Mouse (Mus musculus) retina, embryonic 14.5 days (tissue): Measurements from ENCODE around the gene Tmsb15b2.
"Not testable (repeated sequence)": the region's sequence is repeated elsewhere in the genome, so short reads cannot be mapped to it uniquely, and the experiment has no call there.

ENCODE experiments used
- DNase-seq: peaks from one replicate; pipeline ENCODE4 v3.0.0-alpha.2; 2015; ENCODE audit warnings: low spot score

Tmsb15b2 gene

DNA sequence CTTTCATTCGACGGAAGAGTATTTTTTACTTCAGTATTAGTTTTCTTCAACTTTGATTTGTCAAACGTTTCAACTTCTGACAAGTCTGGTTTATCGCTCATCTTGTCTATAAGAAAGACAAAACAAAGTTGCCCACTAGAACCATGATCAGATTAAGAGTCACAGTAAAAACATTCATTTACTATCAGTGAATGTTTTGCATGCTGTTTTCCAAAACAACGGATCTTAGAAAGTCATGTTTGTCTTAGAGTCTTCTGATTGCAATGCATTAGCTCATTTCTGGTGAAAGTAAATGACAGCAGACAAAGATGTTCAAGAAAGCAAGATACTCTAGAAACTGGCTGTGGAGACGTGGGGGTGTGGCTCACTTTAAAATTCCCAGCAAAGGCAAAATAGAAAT is at the start of gene Tmsb15b2:
TSS of gene Tmsb15b2 (minus strand) at position 101 of the 400 bp plus-strand sequence.
- DNase-seq, result not testable (repeated sequence)

DNA sequence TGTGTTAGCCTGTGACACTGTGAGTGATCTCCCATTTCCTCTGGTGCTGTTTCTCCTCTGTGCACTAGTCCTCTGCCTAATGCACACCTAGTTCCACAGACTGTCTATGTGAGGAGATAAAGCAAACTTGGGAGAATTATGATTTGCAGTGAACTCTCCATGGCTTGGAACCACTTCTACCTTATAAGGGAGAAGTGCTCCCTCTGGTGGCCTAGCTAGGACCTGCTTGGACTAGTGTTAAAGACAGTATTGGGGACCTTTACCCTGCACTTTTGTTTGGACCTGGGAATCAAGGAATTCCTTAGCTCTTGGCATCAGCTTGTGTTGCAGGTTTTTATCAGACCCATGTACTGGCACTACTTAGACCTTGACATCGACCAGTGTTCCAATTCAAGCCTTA is 44.0 kb upstream of the Tmsb15b2 start:
- DNase-seq, result peak; percentile 80

DNA sequence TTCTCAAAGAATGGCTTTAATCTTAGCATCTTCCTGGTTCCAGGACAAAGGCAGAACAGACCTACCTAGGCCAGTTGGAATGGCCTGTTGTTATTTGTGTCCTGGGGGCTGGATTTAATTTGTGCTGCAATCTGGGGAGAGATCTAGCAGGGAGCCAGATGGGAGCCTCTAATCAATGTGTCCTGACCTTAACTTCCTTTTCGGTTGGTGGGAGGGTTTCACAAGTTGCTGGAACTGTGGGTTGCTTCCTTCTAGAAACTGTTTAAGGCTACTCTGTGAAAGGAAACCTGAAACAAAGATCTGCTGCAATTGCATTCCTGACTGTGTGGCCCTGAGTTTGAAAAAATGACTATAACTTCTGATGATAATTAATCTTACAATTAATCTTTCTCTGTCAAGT is 42.4 kb upstream of the Tmsb15b2 start:
- no peak for DNase-seq

DNA sequence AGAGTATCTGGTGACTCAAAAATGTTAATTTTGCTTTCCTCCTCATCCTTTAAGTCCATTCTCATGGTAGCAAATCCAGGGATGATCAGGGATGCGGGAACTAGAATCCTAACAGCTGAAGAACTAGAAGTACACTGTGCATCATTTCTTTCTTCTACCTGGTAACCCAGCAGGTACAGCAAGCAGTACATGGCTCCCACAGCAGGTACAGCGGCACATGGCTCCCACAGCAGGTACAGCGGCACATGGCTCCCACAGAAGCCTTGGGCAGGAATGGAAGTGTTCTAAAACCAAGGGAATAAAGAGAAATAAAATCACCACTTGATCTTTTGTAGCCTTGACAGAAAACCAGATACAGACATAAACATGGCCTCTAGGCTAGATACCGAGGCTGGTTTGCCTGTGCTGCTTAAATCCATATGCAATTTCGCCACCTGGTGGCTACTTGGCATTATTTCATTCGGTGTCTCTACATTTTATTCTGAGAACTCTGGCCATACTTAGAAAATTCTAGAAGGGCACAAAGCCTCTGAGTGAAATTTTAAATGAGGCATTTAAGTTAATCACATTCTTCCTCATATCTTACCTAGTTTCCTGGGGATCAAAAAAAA is 39.9 kb upstream of the Tmsb15b2 start:
- peak; percentile 82 for DNase-seq

DNA sequence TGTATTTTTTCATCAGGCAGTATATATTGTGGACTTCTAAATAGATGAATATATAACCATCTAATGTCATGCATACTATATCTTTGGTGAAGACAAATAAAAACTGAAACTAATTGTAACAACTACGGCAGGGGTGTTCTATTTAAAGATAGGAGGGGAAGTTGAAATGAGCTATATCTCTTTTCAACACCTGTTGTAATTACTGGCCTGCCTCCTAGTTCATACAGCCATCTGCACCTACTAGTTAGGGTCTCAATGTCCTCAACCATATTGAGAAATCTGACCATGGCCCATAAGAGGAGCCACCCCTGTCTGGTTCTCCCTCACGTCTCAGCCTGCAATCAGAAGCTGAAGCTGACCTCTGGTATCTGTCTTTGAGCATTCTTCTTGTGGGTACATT is 21.0 kb upstream of the Tmsb15b2 start:
- no peak for DNase-seq

DNA sequence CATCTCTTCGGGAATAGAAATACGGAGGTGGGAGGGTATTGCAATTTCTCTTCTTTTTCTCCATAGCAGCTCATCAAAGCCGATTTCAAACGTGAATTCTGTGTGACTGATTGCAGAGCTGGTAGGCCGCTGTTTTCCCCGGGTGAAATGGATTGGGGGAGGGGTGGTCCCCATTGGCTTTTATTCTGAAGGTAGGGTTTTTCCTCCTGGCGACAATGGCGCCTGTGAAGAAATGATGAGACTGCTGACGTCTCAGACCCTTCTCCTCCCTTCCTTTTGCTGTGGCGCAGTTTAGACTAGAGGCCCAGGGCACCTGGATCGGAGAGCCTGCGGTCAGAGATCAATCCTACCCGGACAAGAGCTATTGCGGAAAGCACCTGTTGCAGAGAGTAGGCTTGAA is 18.3 kb upstream of the Tmsb15b2 start:
- DNase-seq, result peak; percentile 52

DNA sequence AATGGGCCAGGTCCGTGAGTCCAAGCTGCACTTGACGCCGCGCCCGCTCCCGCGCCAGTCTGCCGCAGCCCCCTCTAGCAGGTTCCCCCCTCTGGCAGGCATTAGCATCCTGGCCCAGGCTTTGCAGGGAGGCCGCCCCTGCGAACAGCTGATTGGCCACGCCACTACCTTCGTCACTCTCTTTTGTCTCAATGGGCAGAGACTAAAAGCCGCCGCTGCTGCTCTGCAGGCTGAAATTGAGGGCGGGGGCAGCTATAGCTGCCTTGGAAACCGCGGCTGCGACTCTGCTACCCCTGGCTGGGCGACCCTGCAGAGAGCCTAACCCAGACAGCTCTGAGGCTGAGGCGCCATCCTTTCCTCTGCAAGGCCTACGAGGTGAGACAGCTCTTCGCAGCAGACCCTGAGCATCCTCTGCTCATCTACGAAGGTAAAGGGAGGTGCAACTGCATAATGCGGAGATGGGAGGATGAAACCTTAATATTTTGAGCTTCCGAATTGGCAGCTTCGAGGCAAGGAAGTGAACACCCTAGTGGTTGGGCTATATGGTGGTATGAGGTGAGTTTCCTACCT is 17.8 kb upstream of the Tmsb15b2 start, which contains the start of gene Zcchc18:
TSS of gene Zcchc18 (plus strand) at position 178 of the 570 bp plus-strand sequence.
- DNase-seq, result peak; percentile 86

DNA sequence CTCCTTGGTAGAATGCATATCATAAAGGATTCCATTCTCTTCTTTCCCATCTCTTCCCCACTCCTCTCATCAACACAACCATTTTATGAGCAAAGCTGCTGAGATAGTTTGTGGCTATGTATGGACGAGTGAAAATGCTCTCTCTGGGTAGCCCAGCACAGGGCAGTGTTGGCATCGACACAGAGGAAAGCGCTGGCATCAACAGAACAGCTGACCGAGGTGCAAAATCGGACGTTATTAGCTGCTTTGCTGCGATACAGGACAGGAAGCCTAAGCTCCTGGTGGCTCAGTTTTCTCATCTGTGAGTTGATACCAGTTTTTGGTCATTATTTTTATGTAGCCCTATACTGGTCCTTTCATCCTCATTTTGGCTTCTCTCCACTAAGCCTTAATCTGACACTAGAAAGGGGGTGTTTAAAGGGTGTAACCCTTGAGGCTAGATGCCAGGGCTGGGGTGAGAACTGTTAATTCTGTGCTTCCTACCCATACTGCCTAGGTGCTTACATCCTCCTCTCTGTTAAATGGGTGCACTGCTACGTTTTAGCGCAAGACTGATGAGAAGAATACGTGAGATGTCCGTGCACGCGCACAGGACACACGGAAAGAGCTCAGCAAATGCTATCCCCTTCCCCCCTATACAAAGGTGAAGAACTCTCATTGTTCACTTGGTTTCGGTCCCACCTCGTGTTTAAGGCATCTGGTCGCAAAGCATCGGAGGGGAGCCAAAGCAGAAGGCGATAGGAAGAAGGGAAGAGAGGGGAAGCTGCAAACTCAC is 17.1 kb upstream of the Tmsb15b2 start:
- peak; percentile 3 for DNase-seq

DNA sequence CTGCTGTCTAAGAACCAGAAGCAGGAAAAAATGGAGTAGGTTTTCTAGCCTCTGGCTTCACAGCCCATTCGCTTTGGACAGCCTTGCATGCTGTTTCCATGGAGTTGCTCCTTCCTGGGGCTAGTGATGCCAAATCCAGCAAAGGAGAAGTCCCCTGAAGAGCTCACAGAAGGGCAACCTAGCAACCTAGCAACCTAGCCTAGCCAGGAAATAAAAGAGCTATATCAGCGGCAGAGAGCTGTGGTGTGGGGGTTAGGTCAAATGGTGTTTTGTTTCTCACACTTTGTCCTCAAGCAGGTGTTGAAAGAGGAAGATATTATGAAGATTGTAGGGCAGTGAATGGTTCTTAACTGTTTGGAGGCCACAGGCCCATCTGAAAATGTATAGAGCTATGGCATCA is 16.0 kb upstream of the Tmsb15b2 start:
- no peak for DNase-seq

DNA sequence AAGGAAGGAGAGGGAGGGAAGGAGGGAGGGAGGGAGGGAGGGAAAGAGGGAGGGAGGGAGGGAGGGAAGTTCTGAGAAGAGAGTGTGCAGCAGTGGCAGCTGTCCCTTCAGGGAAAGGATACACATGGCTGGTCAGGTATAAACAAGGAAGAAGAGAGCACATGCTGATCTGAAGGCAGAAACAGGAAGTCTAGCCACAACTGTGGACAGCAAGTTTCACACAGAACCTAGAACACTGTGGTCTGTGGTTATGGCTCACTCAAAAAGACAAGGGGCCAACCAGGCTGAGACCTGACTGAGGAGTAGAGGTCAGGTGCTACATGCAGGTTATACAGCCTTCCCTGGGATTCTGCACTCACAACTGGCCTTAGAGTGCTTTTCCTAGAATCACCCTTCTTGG is 10.7 kb upstream of the Tmsb15b2 start:
- no peak for DNase-seq

DNA sequence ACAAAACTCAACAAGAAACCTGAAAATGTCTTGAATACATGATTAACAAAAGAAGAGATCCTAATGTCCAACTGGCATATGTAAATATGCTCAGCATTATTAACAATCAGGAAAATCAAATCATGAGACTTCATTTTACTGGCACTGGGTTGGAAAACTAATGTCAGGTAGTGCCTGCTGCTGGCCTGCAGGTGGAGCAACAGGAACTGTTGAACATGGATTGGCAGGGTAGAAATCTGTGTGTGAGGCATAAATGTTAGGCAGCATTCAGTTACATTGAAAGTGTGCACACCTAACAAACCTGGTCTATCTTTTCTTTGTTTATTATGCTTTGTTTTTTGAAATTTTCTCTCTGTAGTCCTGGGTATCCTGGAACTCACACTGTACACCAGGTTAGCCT is 3.3 kb upstream of the Tmsb15b2 start:
- DNase-seq, result peak; percentile 25

DNA sequence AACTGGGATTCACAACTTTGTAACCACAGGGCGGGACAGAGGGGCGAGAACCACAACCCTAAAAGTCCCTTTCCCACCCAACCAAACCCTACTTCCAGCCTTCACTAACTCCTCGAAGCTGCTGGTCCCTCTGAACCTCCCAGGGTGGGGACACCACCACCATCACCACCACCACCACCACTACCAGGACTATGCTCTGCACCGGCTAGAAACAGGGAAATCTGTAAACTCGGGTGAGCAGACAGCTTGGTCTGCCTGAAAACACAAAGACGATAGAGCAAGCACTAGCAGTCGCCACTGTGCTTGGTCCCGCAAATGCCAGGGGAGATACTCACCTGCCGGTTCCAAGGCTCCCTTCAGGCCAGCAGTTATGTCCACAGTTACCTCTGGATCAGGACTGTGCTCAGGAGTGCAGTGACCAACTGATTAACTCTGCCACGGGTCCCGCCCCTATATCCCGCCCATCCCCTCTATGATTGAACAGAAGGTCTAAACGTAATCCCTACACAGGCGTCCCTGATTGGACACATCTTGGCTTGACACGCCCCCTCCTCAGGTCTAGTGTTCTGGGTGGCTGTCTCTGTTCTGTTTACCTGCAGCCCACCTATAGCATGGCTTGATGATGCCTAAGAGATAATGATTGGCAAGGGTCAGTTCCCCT is 1.3 kb upstream of the Tmsb15b2 start, which contains the start of the genes Tmsb15l and Tmsb15b1:
TSS of gene Tmsb15l (minus strand) at position 446 of the 661 bp plus-strand sequence.
TSS of gene Tmsb15b1 (minus strand) at position 451 of the 661 bp plus-strand sequence.
- peak; percentile 78 for DNase-seq

DNA sequence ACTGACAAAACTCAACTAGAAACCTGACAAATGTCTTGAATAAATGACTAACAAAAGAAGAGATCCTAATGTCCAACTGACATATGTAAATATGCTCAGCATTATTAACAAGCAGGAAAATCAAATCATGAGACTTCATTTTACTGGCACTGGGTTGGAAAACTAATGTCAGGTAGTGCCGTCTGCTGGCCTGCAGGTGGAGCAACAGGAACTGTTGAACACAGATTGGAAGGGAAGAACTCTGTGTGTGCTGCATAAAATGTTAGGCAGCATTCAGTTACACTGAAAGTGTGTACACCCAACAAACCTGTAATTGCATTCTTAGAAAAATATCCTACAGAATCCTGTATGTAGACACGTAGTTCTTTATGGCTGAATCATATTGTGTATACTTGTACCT is 15.6 kb downstream of the Tmsb15b2 start:
- DNase-seq, result peak; percentile 35

DNA sequence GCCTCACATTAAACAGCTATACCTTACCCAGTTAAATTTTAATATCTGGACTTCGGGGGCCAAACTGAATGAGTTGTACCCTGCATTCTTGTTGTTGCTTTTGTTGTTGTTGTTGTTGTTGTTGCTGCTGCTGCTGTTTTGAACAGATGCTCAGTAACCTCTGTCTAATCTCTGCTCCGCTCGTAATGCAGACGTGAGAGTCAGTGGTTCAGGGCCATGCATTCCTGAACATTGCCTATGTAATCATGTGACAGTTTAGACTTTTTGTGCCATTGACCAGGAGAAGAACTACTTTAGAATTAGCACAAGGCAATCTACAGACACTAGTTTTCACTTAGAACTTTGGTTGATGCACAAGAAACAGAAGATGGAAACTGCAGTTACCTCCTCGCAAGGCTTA is 17.0 kb downstream of the Tmsb15b2 start:
- not testable (repeated sequence) for DNase-seq

DNA sequence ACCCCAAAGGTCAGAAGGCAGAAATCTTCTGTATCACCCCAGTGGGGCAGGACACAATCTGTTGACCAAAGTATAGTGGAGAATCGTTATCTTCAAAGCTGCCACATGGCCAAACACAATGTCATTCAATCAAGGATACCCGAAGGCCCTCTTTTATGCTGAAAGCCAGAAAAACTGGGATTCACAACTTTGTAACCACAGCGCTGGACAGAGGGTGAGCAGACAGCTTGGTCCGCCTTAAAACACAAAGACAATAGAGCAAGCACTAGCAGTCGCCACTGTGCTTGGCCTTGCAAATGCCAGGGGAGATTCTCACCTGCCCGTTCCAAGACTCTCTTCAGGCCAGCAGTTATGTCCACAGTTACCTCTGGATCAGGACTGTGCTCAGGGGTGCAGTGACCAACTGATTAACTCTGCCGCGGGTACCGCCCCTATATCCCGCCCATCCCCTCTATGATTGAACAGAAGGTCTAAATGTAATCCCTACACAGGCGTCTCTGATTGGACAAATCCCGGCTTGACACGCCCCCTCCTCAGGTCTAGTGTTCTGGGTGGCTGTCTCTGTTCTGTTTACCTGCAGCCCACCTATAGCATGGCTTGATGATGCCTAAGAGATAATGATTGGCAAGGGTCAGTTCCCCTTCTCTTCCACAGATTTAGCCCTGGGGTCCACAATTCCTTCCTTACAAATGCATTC is 17.6 kb downstream of the Tmsb15b2 start:
- DNase-seq, result peak; percentile 65

DNA sequence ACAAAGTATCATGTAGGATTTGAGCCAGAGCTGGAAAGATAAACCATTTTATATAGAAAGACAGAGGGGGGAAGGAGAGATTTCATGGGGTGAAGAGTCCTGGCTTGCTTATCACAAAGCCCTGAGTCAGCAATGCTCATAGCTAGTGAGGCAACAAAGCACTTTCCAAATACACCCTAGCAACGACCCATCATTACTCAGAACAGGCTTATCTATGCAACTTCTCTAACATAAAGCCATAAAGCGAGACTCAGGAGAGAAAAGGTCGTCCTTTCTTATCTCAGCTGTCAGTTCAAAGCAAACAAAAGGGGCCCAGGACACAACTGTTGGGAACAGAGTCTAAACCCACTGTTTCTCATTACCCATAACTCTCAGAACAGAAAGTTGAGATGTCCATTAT is 37.3 kb downstream of the Tmsb15b2 start:
- no peak for DNase-seq

DNA sequence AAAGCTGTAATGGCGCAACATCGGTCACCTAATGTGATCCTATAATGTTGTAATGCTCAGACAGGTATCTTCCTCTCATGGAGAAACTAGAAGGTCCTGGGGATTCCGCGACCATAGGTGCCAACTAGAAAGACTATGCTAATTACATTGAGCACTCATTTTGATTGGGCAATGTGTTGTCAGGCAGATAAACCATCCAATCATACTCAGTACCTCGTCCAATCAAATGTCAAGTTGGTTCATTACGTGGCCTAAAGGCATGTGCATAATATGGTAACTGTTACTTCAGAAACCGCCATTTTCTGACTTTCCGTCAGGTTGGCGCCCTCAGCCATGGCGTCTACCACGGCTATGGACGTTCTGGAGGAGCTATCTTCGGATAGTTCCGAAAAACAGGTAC is 48.3 kb downstream of the Tmsb15b2 start, which contains the start of gene H2bfm:
TSS of gene H2bfm (plus strand) at position 295 of the 400 bp plus-strand sequence.
- no peak for DNase-seq

DNA sequence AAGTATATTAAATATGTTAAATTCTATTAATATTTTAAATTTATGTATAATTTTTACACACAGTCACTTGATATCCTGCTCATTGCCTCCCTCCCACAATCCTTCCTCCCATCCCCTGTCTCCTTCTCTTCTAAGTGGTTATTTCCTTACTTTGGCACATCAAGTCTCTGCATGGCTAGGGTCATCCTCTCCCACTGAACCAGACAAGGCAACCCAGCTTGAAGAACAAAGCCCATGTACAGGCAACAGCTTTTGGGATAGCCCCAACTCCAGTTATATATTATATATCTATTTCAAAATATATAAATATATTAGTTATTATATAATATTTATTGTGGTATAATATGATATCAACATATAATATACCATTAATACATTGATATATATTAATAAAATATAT is 49.4 kb downstream of the Tmsb15b2 start:
- DNase-seq, result no peak
